Mouse (Mus musculus) forebrain, embryonic 10.5 days (tissue): ENCODE data around the gene Shank3. TPM values are rescaled to one million over a fixed set of nuclear protein-coding genes. Genes with fewer than 3 reads are reported as not detected.

Experiments used
- DNase-seq: peaks from one replicate; pipeline ENCODE4 v3.0.0-alpha.2; 2017; ENCODE audit warnings: low spot score; ENCODE audit errors: extremely low spot score
- H3K27ac ChIP-seq: fragments of 300-500 bp; sonication (generic); 2 replicates; pipeline ENCODE4 v1.5.1; 2016; ENCODE audit warnings: mild to moderate bottlenecking
- H3K27me3 ChIP-seq: fragments of 300-500 bp; sonication (generic); 2 replicates; pipeline ENCODE4 v1.6.1; 2016; ENCODE audit warnings: mild to moderate bottlenecking; ENCODE audit not compliant: poor library complexity, severe bottlenecking
- H3K36me3 ChIP-seq: fragments of 300-500 bp; sonication (generic); replicated peaks from 2 replicates; pipeline ENCODE4 v1.6.1; 2016; ENCODE audit warnings: mild to moderate bottlenecking, moderate library complexity
- H3K4me1 ChIP-seq: fragments of 300-500 bp; sonication (generic); 2 replicates; pipeline ENCODE4 v1.6.1; 2016
- H3K4me3 ChIP-seq: fragments of 300-500 bp; sonication (generic); 2 replicates; pipeline ENCODE4 v1.5.1; 2016; ENCODE audit warnings: mild to moderate bottlenecking, moderate library complexity
- H3K9me3 ChIP-seq: fragments of 300-500 bp; sonication (generic); 2 replicates; pipeline ENCODE4 v1.6.1; 2016; ENCODE audit warnings: mild to moderate bottlenecking, moderate library complexity
- WGBS: fragments of 180-500 bp; shearing (Covaris S2); methylation state at CpG from one replicate; pipeline ENCODE4 v1.1.7; 2016; 5-methylcytosine and 5-hydroxymethylcytosine counted together
- polyA plus RNA-seq: library from polyadenylated mRNA; unstranded; fragments of >200 nt; fragmentation: Nextera tagmentation; extraction: Ambion mirVana; gene quantifications from 2 replicates; pipeline ENCODE4 v1.2.1, GENCODE M21; 2016

The Shank3 gene
- polyA plus RNA-seq, 1 experiment from 2014 or later: 3.0 TPM

GRCm38 (mm10) chr15:89592548-89592947, 93.1 kb downstream of the Shank3 start:
- WGBS: 46% methylated on average over 4 of the region's 4 CpGs
- no peaks in the 10 kb centered on the region for H3K27me3 ChIP-seq
- H3K27ac ChIP-seq: peak overlapping the region; percentile 87
- H3K4me3 ChIP-seq: peak overlapping the region; percentile 70
- peaks cover 8% of the 10 kb centered on the region for H3K36me3 ChIP-seq
- no peak for DNase-seq
- H3K9me3 ChIP-seq: no peaks in the 10 kb centered on the region
- H3K4me1 ChIP-seq: peaks cover 22% of the 10 kb centered on the region

GRCm38 (mm10) chr15:89605822-89606570, 106.6 kb downstream of the Shank3 start:
- WGBS: 85% methylated on average over 12 of the region's 12 CpGs
- Histone ChIP-seq H3K4me1 (no peaks in the 10 kb centered on the region), H3K27ac (no peak overlapping the region), H3K27me3 (no peaks in the 10 kb centered on the region), H3K9me3 (no peaks in the 10 kb centered on the region; the same call in 1 of the 2 replicates), H3K4me3 (no peak overlapping the region), H3K36me3 (no peaks in the 10 kb centered on the region)
- no peak for DNase-seq

- 91% methylated on average over 8 of the region's 8 CpGs for WGBS
- Histone ChIP-seq H3K27ac (no peak overlapping the region), H3K36me3 (no peaks in the 10 kb centered on the region), H3K9me3 (peaks cover 4% of the 10 kb centered on the region), H3K4me3 (no peak overlapping the region), H3K27me3 (no peaks in the 10 kb centered on the region), H3K4me1 (no peaks in the 10 kb centered on the region)
- no peak for DNase-seq
Observed at GRCm38 (mm10) chr15:89607480-89607879, 108.1 kb downstream of the Shank3 start.

GRCm38 (mm10) chr15:89607888-89608287, 108.5 kb downstream of the Shank3 start:
- no peaks in the 10 kb centered on the region for H3K36me3 ChIP-seq
- DNase-seq: no peak

More at GRCm38 (mm10) chr15:89607888-89608287, 108.5 kb downstream of the Shank3 start:
- Histone ChIP-seq H3K4me1 (no peaks in the 10 kb centered on the region), H3K4me3 (no peak overlapping the region), H3K27me3 (no peaks in the 10 kb centered on the region), H3K27ac (no peak overlapping the region), H3K9me3 (peaks cover 4% of the 10 kb centered on the region)
- 84% methylated on average over 9 of the region's 9 CpGs for WGBS

Other genes with a start within 250 kb of the Shank3 start
- gene Sbf1, start 184.3 kb upstream of the Shank3 start, polyA plus RNA-seq: 80.7 and 84.9 TPM in 2 replicates
- gene Adm2, start 176.9 kb upstream of the Shank3 start, polyA plus RNA-seq: 0.17 and 0.23 TPM in 2 replicates
- gene Miox, start 165.2 kb upstream of the Shank3 start, polyA plus RNA-seq: not detected in 2 replicates
- 48.6 and 50.0 TPM in 2 replicates for gene Lmf2, start 144.0 kb upstream of the Shank3 start, polyA plus RNA-seq
- gene Ncaph2, start 143.9 kb upstream of the Shank3 start, polyA plus RNA-seq: 202 and 208 TPM in 2 replicates
- gene Sco2, start 125.8 kb upstream of the Shank3 start, polyA plus RNA-seq: 6.6 and 7.2 TPM in 2 replicates
- gene Tymp, start 122.6 kb upstream of the Shank3 start, polyA plus RNA-seq: 1.2 and 1.4 TPM in 2 replicates
- gene Odf3b, start 120.3 kb upstream of the Shank3 start, polyA plus RNA-seq: 0.38 and 0.46 TPM in 2 replicates
- gene Klhdc7b, start 114.7 kb upstream of the Shank3 start, polyA plus RNA-seq: 0.04 TPM in 1 of 2 replicates, not detected in the other
- gene Syce3, start 89.1 kb upstream of the Shank3 start, polyA plus RNA-seq: not detected in 2 replicates
- 0.67 and 0.80 TPM in 2 replicates for gene Cpt1b, start 73.8 kb upstream of the Shank3 start, polyA plus RNA-seq
- gene C730034F03Rik, start 70.0 kb upstream of the Shank3 start, polyA plus RNA-seq: 3.9 and 4.3 TPM in 2 replicates
- gene Gm44502, start 69.9 kb upstream of the Shank3 start, polyA plus RNA-seq: not detected in 2 replicates
- 44.0 and 45.1 TPM in 2 replicates for gene Chkb, start 69.7 kb upstream of the Shank3 start, polyA plus RNA-seq
- gene Mapk8ip2, start 45.7 kb upstream of the Shank3 start, polyA plus RNA-seq: 21.2 and 22.4 TPM in 2 replicates
- gene Arsa, start 22.2 kb upstream of the Shank3 start, polyA plus RNA-seq: 10.7 and 11.4 TPM in 2 replicates
- 0.27 TPM in 1 of 2 replicates, not detected in the other for gene Acr, start 68.7 kb downstream of the Shank3 start, polyA plus RNA-seq
- 73.0 and 78.6 TPM in 2 replicates for gene Rabl2, start 92.3 kb downstream of the Shank3 start, polyA plus RNA-seq